Mouse (Mus musculus): Measurements from ENCODE around the gene Atp6v1g1. TPM values are rescaled to one million over a fixed set of nuclear protein-coding genes. Genes with fewer than 3 reads are reported as not detected.

The Atp6v1g1 gene
- total and polyA plus RNA-seq, 3 experiments, result 78.7 to 143 (median 95.1) TPM

DNA sequence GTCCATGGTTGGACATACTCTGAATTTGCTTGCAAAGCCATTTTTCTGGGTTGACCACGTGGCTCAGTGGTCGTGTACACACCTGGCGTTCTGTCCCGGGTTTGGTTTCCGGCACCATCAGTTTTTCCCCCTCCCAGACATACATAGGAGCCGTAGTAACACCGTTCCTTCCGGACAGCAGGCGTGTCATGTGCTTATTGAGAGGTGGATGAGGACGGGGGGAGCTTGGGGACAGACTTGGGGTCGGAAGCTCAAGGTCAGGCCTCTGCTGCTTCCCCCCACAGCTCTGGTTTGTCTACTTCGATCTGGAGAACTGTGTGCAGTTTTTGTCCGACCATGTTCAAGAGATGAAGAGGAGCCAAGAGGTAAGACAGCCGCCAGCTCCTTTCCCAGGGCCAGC lies 35.1 kb downstream of the Atp6v1g1 start:
- DNase-seq (ENCODE audit: extremely low read depth), result no peak
- dilution Hi-C loops (cut with MboI; ENCODE audit: extremely low pct_ligation_motif_present, extremely low pct_unique_long_range_greater_than_20kb, low sequenced_read_pairs), result no loop called here
- H3K79me2 ChIP-seq (replicated peaks; ENCODE audit: control insufficient read depth, extremely low read depth, insufficient read depth, poor library complexity, severe bottlenecking), result no peaks in the 10 kb centered on the region
- TF ChIP-seq ZC3H11A (IDR thresholded peaks at IDR 0.05; ENCODE audit: low read depth, low read length) (no peak), NELFE (IDR thresholded peaks at IDR 0.05; ENCODE audit: low read depth, low read length) (no peak), JUN (IDR thresholded peaks at IDR 0.05; ENCODE audit: insufficient read depth, low read depth, low read length) (no peak), GABPA (IDR thresholded peaks at IDR 0.05; ENCODE audit: insufficient replicate concordance, low read depth, low read length) (no peak), POLR2A (IDR thresholded peaks at IDR 0.05; ENCODE audit: low read depth, low read length) (no peak), IRF4 (IDR thresholded peaks at IDR 0.05; ENCODE audit: low read depth, low read length) (no peak), TBP (conservative IDR thresholded peaks at IDR 0.05; ENCODE audit: low read depth, low read length) (no peak), JUND (conservative IDR thresholded peaks at IDR 0.05; ENCODE audit: low read depth, low read length) (no peak), USF2 (conservative IDR thresholded peaks at IDR 0.05; ENCODE audit: low read depth, low read length) (no peak), EP300 (IDR thresholded peaks at IDR 0.05; ENCODE audit: low read length) (no peak), CHD2 (IDR thresholded peaks at IDR 0.05; ENCODE audit: low read length) (no peak), MAX (IDR thresholded peaks at IDR 0.05; ENCODE audit: low read length) (no peak), KAT2A (IDR thresholded peaks at IDR 0.05; ENCODE audit: insufficient replicate concordance, low read length) (no peak)
- no peaks in the 10 kb centered on the region for H3K4me1 ChIP-seq (ENCODE audit: control insufficient read depth in 1 of 2, insufficient read depth in 2 of 2)
- H3K36me3 ChIP-seq (replicated peaks in 1 of 2; ENCODE audit: control insufficient read depth in 1 of 2, insufficient read depth in 1 of 2, low read length in 1 of 2), result peaks cover 29 to 68% of the 10 kb centered on the region in 2 experiments
- no peak overlapping the region for H3K4me3 ChIP-seq (replicated peaks in 1 of 3; ENCODE audit: low read depth in 2 of 3, low read length in 2 of 3, poor library complexity in 1 of 3)
- H3K27me3 ChIP-seq (replicated peaks), result no peaks in the 10 kb centered on the region
- in situ Hi-C loops (cut with MboI; ENCODE audit: low pct_ligation_motif_present, low pct_unique_long_range_greater_than_20kb, low sequenced_read_pairs), result no loop called here
- H3K27ac ChIP-seq (ENCODE audit: insufficient read depth, low read depth), result no peak overlapping the region
- H3K9me3 ChIP-seq (replicated peaks; ENCODE audit: low read length), result peaks cover 4% of the 10 kb centered on the region
- H3K9ac ChIP-seq (ENCODE audit: insufficient read depth, low read depth), result no peak overlapping the region
- no peak overlapping the region for H3K4me2 ChIP-seq (ENCODE audit: insufficient read depth, low read depth, poor library complexity, severe bottlenecking)

DNA sequence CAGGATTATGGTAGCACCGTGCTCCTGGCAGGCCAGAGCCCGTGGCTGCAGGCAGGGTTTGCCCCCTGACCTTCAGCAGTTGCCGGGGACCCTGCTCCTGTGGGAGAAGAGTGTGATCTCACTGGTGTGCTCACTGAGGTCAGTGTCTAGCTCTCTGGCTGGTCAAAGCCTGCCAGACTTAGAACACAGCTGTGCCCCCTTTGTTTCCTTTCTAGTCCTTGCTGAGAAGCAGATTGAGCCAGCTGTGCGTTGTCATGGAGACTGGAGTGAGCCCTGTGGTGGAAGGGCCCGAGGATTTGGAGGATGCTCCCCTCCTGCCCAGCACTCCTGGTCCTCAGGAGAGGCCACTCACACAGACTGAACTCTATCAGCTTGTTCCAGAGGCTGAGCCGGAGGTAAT lies 35.5 kb downstream of the Atp6v1g1 start:
- no peaks in the 10 kb centered on the region for H3K79me2 ChIP-seq (replicated peaks; ENCODE audit: control insufficient read depth, extremely low read depth, insufficient read depth, poor library complexity, severe bottlenecking)
- peaks cover 4% of the 10 kb centered on the region for H3K9me3 ChIP-seq (replicated peaks; ENCODE audit: low read length)
- in situ Hi-C loops (cut with MboI; ENCODE audit: low pct_ligation_motif_present, low pct_unique_long_range_greater_than_20kb, low sequenced_read_pairs), result no loop called here
- no peak for DNase-seq (ENCODE audit: extremely low read depth)
- no peak overlapping the region for H3K4me2 ChIP-seq (ENCODE audit: insufficient read depth, low read depth, poor library complexity, severe bottlenecking)
- peaks cover 29 to 72% of the 10 kb centered on the region in 2 experiments for H3K36me3 ChIP-seq (replicated peaks in 1 of 2; ENCODE audit: control insufficient read depth in 1 of 2, insufficient read depth in 1 of 2, low read length in 1 of 2)
- H3K4me3 ChIP-seq (replicated peaks in 1 of 3; ENCODE audit: low read depth in 2 of 3, low read length in 2 of 3, poor library complexity in 1 of 3), result no peak overlapping the region
- H3K4me1 ChIP-seq (ENCODE audit: control insufficient read depth in 1 of 2, insufficient read depth in 2 of 2), result no peaks in the 10 kb centered on the region
- no peak overlapping the region for H3K27ac ChIP-seq (ENCODE audit: insufficient read depth, low read depth)
- H3K27me3 ChIP-seq (replicated peaks), result no peaks in the 10 kb centered on the region
- H3K9ac ChIP-seq (ENCODE audit: insufficient read depth, low read depth), result no peak overlapping the region
- dilution Hi-C loops (cut with MboI; ENCODE audit: extremely low pct_ligation_motif_present, extremely low pct_unique_long_range_greater_than_20kb, low sequenced_read_pairs), result no loop called here
- TF ChIP-seq MAFK (IDR thresholded peaks at IDR 0.05; ENCODE audit: insufficient replicate concordance, low read length), result no peak
- TF ChIP-seq ZMIZ1 (IDR thresholded peaks at IDR 0.05; ENCODE audit: low read depth, low read length), result no peak
- no peak for TF ChIP-seq MEF2A (IDR thresholded peaks at IDR 0.05; ENCODE audit: borderline replicate concordance, low read depth, low read length)
- no peak for TF ChIP-seq KAT2A (IDR thresholded peaks at IDR 0.05; ENCODE audit: insufficient replicate concordance, low read length)
- no peak for TF ChIP-seq ZKSCAN1 (IDR thresholded peaks at IDR 0.05; ENCODE audit: borderline replicate concordance, low read depth, low read length)
- TF ChIP-seq USF1 (IDR thresholded peaks at IDR 0.05; ENCODE audit: low read depth, low read length), result no peak
- no peak for TF ChIP-seq ETS1 (conservative IDR thresholded peaks at IDR 0.05; ENCODE audit: low read depth, low read length)
- no peak for TF ChIP-seq ZC3H11A (IDR thresholded peaks at IDR 0.05; ENCODE audit: low read depth, low read length)
- TF ChIP-seq IRF4 (IDR thresholded peaks at IDR 0.05; ENCODE audit: low read depth, low read length), result no peak
- no peak for TF ChIP-seq TCF12 (IDR thresholded peaks at IDR 0.05; ENCODE audit: low read depth, low read length)
- no peak for TF ChIP-seq NRF1 (IDR thresholded peaks at IDR 0.05; ENCODE audit: low read depth, low read length)

Measured in CH12.LX (cell line).